Mouse (Mus musculus): ENCODE results near the gene Elmo1.

DNA sequence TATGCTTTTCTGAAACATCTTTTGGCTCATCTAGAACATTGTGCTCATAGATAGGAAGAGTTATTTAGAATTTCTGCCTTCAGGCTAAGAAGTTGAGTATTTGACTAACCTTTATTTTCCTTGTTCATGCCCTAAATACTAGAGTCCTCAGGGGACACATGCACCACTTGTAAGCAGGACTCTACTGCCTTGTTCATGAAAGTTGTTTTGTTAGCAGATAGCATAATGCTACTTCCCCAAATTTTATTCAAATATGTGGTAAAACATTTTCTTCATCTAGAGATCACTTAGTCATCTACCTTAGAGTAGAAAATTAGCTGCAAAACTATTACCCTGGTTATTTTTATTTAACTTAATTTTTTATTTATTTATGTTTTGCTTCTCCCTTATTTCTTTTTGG is 18.4 kb upstream of the Elmo1 start:
- no peak for TF ChIP-seq CTCF (IDR thresholded peaks at IDR 0.05; ENCODE audit: low read depth, low read length)
- TF ChIP-seq POLR2A (IDR thresholded peaks at IDR 0.05; ENCODE audit: extremely low read depth, insufficient read depth, low read length), result no peak

Measured in liver, adult 2 months (tissue).